Mouse (Mus musculus): ENCODE data around the gene Cemip.
A peak's percentile ranks its signal among the peaks of the same experiment; 100 is the strongest.

Cemip gene

DNA sequence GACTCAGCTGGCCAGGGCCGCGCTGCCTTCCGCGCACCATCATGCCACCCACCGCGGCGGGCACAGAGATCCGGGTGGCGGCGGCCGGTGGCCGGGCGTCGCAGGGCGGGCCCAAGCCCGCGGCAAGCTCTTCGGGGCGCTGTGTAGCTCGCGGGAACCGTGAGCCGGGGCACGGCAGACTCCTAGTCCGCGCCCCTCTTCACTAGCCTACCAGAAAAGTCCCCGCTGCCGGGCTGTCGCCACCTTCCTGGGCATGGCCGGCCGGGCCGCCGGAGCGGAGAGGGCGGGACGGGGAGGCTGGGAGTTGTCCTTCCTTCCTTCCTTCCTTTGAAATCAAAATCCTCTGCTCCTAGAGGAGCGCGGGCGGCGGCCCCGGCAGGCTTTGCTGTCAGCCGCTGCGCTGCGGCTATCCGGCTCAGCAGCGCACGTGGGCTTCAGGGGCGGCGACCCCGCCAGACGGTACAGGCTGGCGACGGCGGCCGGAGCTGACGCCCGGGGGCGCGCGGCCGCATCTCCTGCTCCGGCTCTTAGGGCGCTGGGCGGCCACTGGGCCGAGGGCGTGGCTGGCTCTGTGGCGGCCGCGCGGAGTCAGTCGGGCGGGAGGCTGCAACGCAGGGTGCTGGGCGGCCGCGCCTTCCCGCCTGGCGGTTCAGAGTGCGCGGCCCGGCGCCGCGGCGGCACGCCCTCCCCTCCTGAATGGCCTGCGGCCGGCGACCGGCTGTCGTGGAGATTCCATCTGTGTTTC is 202.9 kb downstream of the Cemip start:
- TF ChIP-seq GATA4 (IDR thresholded peaks at IDR 0.05; ENCODE audit: insufficient replicate concordance, low read length) = peak; percentile 57; the same call in 1 of the 2 replicates

Data from liver, adult (tissue).